Mouse (Mus musculus): ENCODE results near the gene Zer1.

DNA sequence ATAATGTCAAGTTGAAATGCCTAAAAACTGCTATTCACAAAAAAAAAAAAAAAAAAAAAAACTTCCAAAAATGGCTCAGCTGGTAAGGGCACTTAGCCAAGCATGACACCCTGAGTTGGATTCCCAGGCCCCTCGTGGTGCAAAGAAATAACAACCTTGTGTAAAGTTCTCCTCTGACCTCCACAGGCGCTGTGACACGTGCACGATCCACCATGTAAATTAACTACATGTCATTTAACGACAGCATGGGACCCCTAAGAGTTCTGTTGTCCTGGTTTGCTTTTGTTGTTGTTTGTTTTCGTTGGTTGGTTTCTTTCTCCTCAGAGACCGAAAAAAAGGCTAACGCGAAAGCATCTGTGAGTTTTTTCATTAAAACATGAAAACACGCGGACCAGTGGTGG, 76.3 kb downstream of the Zer1 start:
- TF ChIP-seq POLR2A (IDR thresholded peaks at IDR 0.05; ENCODE audit: borderline replicate concordance, extremely low read depth, insufficient read depth, insufficient read length, poor library complexity, severe bottlenecking) (no peak), CTCF (IDR thresholded peaks at IDR 0.05; ENCODE audit: borderline replicate concordance, extremely low read depth, insufficient read depth, insufficient read length) (no peak)

All from brain, embryonic 14.5 days (tissue).